Mouse (Mus musculus) megakaryocyte progenitor cell, adult 5-6 weeks (primary cell): ENCODE measurements at regions not wholly inside any gene's neighbourhood (a gene's known extent, or its start where the extent isn't known, plus 50 kb on each side); places are given as distances from the start of the nearest gene placed in this dataset.

Source experiments
- ATAC-seq: replicated peaks from 2 replicates; pipeline ENCODE4 v1.8.0; 2016; ENCODE audit warnings: mild to moderate bottlenecking, moderate TSS enrichment, inconsistent platforms; ENCODE audit not compliant: poor library complexity

- no peak for ATAC-seq
These were observed 76.5 kb downstream of the Gja1 start for GRCm38 (mm10) chr10:56453578-56454069.

GRCm38 (mm10) chr10:56455867-56456468, 78.8 kb downstream of the Gja1 start:
- peak; percentile 94 for ATAC-seq

GRCm38 (mm10) chr10:56468537-56468936, 91.4 kb downstream of the Gja1 start:
- peak; percentile 26; the same call in 1 of the 2 replicates for ATAC-seq

GRCm38 (mm10) chr10:56468993-56469712, 92.0 kb downstream of the Gja1 start:
- peak; percentile 48 for ATAC-seq

- ATAC-seq = no peak
These were observed 92.8 kb downstream of the Gja1 start for GRCm38 (mm10) chr10:56469895-56470294.

GRCm38 (mm10) chr10:56474951-56475350, 97.8 kb downstream of the Gja1 start:
- ATAC-seq = no peak

- peak; percentile 85 for ATAC-seq
These were observed 105.1 kb downstream of the Gja1 start for GRCm38 (mm10) chr10:56482156-56482716.

- ATAC-seq = no peak
These were observed 107.8 kb downstream of the Gja1 start for GRCm38 (mm10) chr10:56484931-56485330.

GRCm38 (mm10) chr10:56485746-56486145, 108.6 kb downstream of the Gja1 start:
- no peak for ATAC-seq

GRCm38 (mm10) chr10:56486584-56486983, 109.5 kb downstream of the Gja1 start:
- ATAC-seq = peak; percentile 81

- ATAC-seq = peak; percentile 50; the same call in 1 of the 2 replicates
These were observed 116.3 kb downstream of the Gja1 start for GRCm38 (mm10) chr10:56493461-56493860.

- peak; percentile 39; the same call in 1 of the 2 replicates for ATAC-seq
These were observed 118.2 kb downstream of the Gja1 start for GRCm38 (mm10) chr10:56495352-56495751.

- ATAC-seq = no peak
These were observed 141.9 kb downstream of the Gja1 start for GRCm38 (mm10) chr10:56519041-56519440.

- ATAC-seq = no peak
These were observed 148.7 kb downstream of the Gja1 start for GRCm38 (mm10) chr10:56525791-56526190.

- ATAC-seq = no peak
These were observed 160.0 kb downstream of the Gja1 start for GRCm38 (mm10) chr10:56537091-56537490.

GRCm38 (mm10) chr10:56539827-56540511, 162.8 kb downstream of the Gja1 start:
- ATAC-seq = no peak

GRCm38 (mm10) chr10:56542106-56542505, 165.0 kb downstream of the Gja1 start:
- no peak for ATAC-seq

GRCm38 (mm10) chr10:56545989-56546388, 168.9 kb downstream of the Gja1 start:
- no peak for ATAC-seq

GRCm38 (mm10) chr10:56546824-56547223, 169.7 kb downstream of the Gja1 start:
- ATAC-seq = no peak

GRCm38 (mm10) chr10:56547825-56548224, 170.7 kb downstream of the Gja1 start:
- ATAC-seq = peak; percentile 96

GRCm38 (mm10) chr10:56566836-56567442, 189.8 kb downstream of the Gja1 start:
- no peak for ATAC-seq
